Mouse (Mus musculus) cerebellum, postnatal 14 days (tissue): ENCODE results near the gene Akap12.

Experiments used
- DNase-seq, 2 experiments: peaks; one replicate each; pipeline ENCODE4 v3.0.0; 2021; ENCODE audit warnings: mixed read lengths in 2 of 2

Akap12 gene

DNA sequence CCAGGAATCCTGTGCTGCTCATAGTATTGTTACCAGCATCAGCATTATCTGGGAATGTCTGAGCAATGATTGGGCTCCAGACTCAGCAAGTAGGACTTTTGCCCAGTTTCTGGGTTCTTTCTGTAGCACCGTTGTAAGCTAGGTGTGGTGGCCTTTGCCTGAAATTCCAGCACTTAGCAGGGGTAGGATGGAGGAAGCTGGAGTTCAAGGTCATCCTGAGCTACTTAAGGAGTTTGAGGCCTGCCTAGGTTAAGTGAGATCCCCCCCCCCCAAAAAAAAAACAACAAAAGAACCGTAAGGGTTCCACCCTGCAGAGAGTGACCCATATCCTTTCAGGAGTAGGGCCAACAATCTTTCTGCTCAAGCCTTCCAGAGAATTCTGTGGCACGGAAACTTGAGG is 98.4 kb downstream of the Akap12 start:
- DNase-seq = no peak

DNA sequence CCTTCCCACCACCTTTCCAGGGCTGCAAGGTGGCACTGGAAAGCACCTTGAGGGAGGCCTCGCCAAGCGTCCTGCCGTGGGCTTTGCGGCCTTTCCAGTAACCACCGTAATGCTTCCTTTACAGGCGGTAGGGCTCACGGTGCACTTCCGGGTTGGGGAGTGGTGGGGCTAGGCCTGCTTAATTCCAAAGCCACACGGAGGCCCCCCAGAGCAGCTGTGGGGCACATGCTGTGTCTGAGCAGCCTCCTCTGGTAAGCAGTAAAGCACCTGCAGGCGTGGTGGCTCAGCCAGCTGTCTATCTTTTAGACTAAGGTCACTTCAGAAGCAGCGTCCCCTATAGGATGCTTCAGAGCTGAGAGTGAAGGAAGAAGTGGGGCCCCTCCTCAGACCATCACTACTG is 103.9 kb downstream of the Akap12 start:
- DNase-seq = no peak

- peak; percentile 67 to 69 for DNase-seq
These were observed 105.8 kb downstream of the Akap12 start for GRCm38 (mm10) chr10:4372011-4372410.

GRCm38 (mm10) chr10:4373558-4373957 is 107.4 kb downstream of the Akap12 start:
- DNase-seq = no peak

DNA sequence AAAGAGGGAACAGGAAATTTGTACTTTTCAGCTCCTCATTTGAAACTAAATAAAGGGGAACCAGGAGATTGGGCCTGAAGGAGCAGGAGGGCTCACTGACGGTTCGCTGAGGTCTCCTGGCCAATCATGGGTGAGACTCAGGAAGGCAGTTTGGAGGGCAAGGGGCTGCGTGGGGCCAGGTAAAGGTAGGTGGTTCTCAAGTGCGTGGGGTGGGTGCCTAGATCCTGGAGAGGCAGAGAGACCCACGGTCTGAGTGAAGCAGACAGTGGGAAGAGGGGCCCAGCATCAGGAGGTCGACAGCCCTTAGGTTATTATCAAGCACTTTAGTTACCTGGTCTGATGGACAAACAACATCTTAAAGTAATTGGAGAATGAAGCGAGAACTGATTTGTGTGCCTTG is 108.1 kb downstream of the Akap12 start:
- no peak for DNase-seq

DNA sequence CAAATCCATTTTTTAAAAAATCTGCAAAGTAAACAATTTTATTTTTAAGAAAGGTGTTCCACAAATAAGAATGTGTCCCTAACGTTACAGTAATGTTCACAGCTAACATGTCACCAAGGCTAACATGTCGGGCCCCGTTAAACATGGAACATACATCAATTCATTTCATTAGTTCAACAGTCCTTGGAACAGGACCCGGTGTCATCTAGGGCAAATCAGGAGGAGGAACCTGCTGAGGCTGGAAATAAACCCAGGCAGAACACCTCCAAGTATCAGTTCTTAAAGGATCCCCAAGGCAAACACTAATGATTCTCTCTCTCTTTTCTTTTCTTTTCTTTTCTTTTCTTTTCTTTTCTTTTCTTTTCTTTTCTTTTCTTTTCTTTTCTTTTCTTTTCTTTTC is 108.6 kb downstream of the Akap12 start:
- DNase-seq = no peak

- DNase-seq = no peak
These were observed 109.1 kb downstream of the Akap12 start for GRCm38 (mm10) chr10:4375267-4375666.

DNA sequence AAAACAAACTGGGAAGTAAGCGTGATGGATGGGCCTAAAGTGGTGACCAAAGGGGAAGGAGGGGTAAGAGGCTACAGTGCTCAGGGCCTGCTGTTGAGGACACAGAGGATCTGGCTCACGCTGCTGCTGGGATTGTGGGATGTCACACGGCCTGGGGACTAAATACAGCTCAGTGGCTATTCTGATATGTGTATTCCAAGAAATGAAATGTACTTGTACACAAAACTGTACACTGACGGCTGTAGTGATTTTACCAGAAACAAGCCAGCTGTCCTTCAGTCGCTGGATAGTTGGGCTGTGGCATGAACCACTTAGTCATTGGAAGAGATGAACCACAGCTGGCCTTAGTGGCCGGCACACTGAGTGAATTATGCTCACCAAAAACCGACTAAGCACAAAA is 110.3 kb downstream of the Akap12 start:
- no peak for DNase-seq

DNA sequence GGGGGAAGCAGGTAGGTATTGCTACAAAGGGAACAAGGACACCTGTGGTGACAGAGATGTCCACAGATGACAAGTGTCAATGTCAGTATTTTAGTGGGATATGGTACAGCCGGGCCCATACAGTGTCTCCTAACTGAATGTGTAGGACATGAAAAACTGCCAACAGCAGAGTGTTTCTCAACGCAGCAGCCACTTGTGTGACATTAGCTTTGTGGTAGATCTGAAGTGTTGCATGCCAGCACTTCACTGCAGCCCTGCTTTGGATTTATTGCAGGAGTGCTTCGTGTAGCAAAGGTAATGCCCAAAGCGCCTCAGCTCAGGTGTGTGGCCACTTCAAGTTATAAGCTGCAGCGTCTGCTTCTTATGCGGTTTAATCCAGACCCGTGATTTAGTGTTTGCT is 110.8 kb downstream of the Akap12 start:
- DNase-seq = no peak

DNA sequence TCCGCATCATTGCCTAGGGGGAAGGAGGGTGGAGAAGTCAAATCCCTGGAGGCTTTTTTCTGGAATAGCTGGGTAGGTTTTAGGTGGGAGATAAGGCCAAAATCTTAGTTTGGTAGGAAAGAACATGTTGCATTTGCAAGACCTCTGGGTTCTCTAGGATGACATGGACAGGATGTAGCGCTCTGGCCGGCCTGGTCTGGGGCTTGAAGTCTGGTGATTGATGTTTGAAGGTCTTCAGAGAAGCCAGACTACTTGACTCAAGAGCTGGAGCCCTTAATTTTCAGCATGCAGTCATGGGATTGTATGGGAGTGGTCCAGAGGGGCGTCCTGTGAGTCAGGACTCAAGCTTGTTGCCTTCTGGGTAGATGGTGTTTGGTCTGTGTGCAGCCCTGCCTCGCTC is 114.6 kb downstream of the Akap12 start:
- DNase-seq = no peak

GRCm38 (mm10) chr10:4384244-4384643 is 118.1 kb downstream of the Akap12 start:
- DNase-seq = no peak

- DNase-seq = peak; percentile 97
These were observed 120.7 kb downstream of the Akap12 start for GRCm38 (mm10) chr10:4386609-4387591.

- DNase-seq = peak; percentile 73 to 81
These were observed 121.7 kb downstream of the Akap12 start, which contains the start of gene Zbtb2 for GRCm38 (mm10) chr10:4387701-4388383. TSS of gene Zbtb2 (minus strand) at chr10:4388108.

- no peak for DNase-seq
These were observed 122.2 kb downstream of the Akap12 start for GRCm38 (mm10) chr10:4388384-4388745.

- DNase-seq = no peak
These were observed 122.9 kb downstream of the Akap12 start for GRCm38 (mm10) chr10:4389036-4389435.

- DNase-seq = no peak
These were observed 123.4 kb downstream of the Akap12 start for GRCm38 (mm10) chr10:4389461-4390112.

- DNase-seq = no peak
These were observed 124.4 kb downstream of the Akap12 start for GRCm38 (mm10) chr10:4390550-4390949.

- no peak for DNase-seq
These were observed 124.9 kb downstream of the Akap12 start for GRCm38 (mm10) chr10:4391076-4391475.

- DNase-seq = peak; percentile 45 to 49
These were observed 125.7 kb downstream of the Akap12 start for GRCm38 (mm10) chr10:4391851-4392250.

DNA sequence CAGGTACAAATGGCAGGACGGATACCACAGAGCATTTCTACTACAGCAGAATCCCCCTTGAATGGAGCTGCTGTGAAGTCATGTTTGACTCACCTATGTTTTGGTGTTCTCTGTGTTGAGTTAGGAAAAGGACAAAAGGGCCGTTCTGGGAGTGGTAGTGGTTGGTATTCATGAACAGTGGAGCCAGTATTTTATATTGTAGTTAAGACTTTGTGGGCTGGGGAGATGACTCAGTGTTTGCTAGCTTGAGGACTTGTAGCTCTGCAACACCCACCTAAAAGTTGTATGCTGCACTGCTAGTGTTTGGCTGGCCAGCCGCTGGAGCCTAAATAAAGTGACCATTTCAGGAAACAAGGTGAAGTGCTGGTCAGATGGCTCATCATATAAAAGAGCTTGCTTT is 129.1 kb downstream of the Akap12 start:
- no peak for DNase-seq

- DNase-seq = no peak
These were observed 131.9 kb downstream of the Akap12 start for GRCm38 (mm10) chr10:4398058-4398457.

- peak; percentile 74 to 76 for DNase-seq
These were observed 138.8 kb downstream of the Akap12 start for GRCm38 (mm10) chr10:4404895-4405491.

- no peak for DNase-seq
These were observed 139.3 kb downstream of the Akap12 start for GRCm38 (mm10) chr10:4405511-4405910.
